13 mouse cellular contexts compared by ENCODE assay signal in genomic region chr11:78664853-78665252, GRCm38 (mm10).
"Had no signal": no experiment of that assay in that cellular context is flagged by ENCODE, and none has a peak within 500 bp of the region (broad histone marks: within the 10 kb centered on the region; RNA-seq: fewer than 3 reads in every experiment).

No protein-coding gene starts in this region.

- DNase-seq: lung, adult 18-20 months; lung, embryonic 14.5 days; lung, postnatal 10 days; lung, postnatal 4 days; midbrain, embryonic 14.5 days; retina, postnatal 1 day; right cerebral cortex, adult 18-20 months; right cerebral cortex, postnatal 25 days; right cerebral cortex, postnatal 4 days; spleen, adult 18-20 months; thymus, adult 2 months; thymus, postnatal 25 days; thymus, postnatal 4 days had no signal
